Mouse (Mus musculus) cerebellum, adult 2 months (tissue): ENCODE measurements around the gene Rtcb. TPM values are rescaled to one million over a fixed set of nuclear protein-coding genes. Genes with fewer than 3 reads are reported as not detected.

Experiments used
- DNase-seq, 2 experiments: peaks; one replicate each; pipeline ENCODE4 v3.0.0; 2021
- H3K27ac ChIP-seq: fragments of 200-500 bp; 2 replicates; pipeline ENCODE4 v1.5.1; 2012; ENCODE audit warnings: low read length, control low read depth, inconsistent platforms; ENCODE audit not compliant: insufficient read depth
- H3K27me3 ChIP-seq: fragments of 200-500 bp; 2 replicates; pipeline ENCODE4 v1.6.1; 2012; ENCODE audit warnings: inconsistent platforms, mild to moderate bottlenecking, low read length, moderate library complexity; ENCODE audit not compliant: control insufficient read depth, insufficient read depth
- H3K4me1 ChIP-seq: fragments of 200-500 bp; 2 replicates; pipeline ENCODE4 v1.6.1; 2011; ENCODE audit warnings: low read length; ENCODE audit not compliant: control insufficient read depth, insufficient read depth
- H3K4me3 ChIP-seq: fragments of 200-500 bp; replicated peaks from 2 replicates; pipeline ENCODE3; 2011; ENCODE audit warnings: mild to moderate bottlenecking, low read depth, low read length, control low read depth; ENCODE audit not compliant: insufficient read depth
- CTCF ChIP-seq: fragments of 200-500 bp; IDR thresholded peaks from 2 replicates; pipeline ENCODE4 v1.5.1; 2011; ENCODE audit warnings: low read depth, mild to moderate bottlenecking, control low read depth, low read length, moderate library complexity, borderline replicate concordance; ENCODE audit not compliant: insufficient read depth
- POLR2A ChIP-seq: fragments of 200-500 bp; IDR thresholded peaks from 2 replicates; pipeline ENCODE4 v1.6.1; 2011; ENCODE audit warnings: low read length, control low read depth, borderline replicate concordance; ENCODE audit not compliant: insufficient read depth
- WGBS: fragments of 180-500 bp; shearing (Covaris S2); methylation state at CpG from one replicate; pipeline ENCODE4 v1.1.7; 2018; 5-methylcytosine and 5-hydroxymethylcytosine counted together
- polyA plus RNA-seq: library from polyadenylated mRNA; depleted of rRNA; stranded (reverse); fragments of >200 nt; gene quantifications from 2 replicates; pipeline ENCODE4 v1.2.3, GENCODE M21; 2012

The Rtcb gene
- polyA plus RNA-seq, 1 experiment = 149 TPM

- no peak for TF ChIP-seq POLR2A
- no peak for TF ChIP-seq CTCF
- H3K27me3 ChIP-seq = no peaks in the 10 kb centered on the region
- no peak overlapping the region for H3K4me3 ChIP-seq
- 70% methylated on average over 8 of the region's 8 CpGs for WGBS
- H3K27ac ChIP-seq = no peak overlapping the region
- DNase-seq = no peak
- H3K4me1 ChIP-seq = no peaks in the 10 kb centered on the region
Measured at GRCm38 (mm10) chr10:85969894-85970620, 12.4 kb upstream of the Rtcb start.

- Histone ChIP-seq H3K27me3 (no peaks in the 10 kb centered on the region), H3K4me3 (no peak overlapping the region), H3K4me1 (no peaks in the 10 kb centered on the region), H3K27ac (no peak overlapping the region)
- 41% methylated on average over 2 of the region's 2 CpGs for WGBS
- DNase-seq = no peak
- no peak for TF ChIP-seq CTCF
- TF ChIP-seq POLR2A = no peak
Measured at GRCm38 (mm10) chr10:85968731-85969130, 11.1 kb upstream of the Rtcb start.

GRCm38 (mm10) chr10:85968157-85968634 is 10.6 kb upstream of the Rtcb start:
- peak; percentile 68 to 80 for DNase-seq
- Histone ChIP-seq H3K27me3 (no peaks in the 10 kb centered on the region), H3K4me3 (no peak overlapping the region), H3K27ac (no peak overlapping the region), H3K4me1 (no peaks in the 10 kb centered on the region)
- 11% methylated on average over 7 of the region's 7 CpGs for WGBS
- TF ChIP-seq POLR2A (no peak), CTCF (peak; percentile 78; the same call in 1 of the 2 replicates)

GRCm38 (mm10) chr10:85967411-85968156 is 10.0 kb upstream of the Rtcb start:
- Histone ChIP-seq H3K4me1 (no peaks in the 10 kb centered on the region), H3K4me3 (no peak overlapping the region), H3K27ac (no peak overlapping the region), H3K27me3 (no peaks in the 10 kb centered on the region)
- no peak for DNase-seq
- 60% methylated on average over 17 of the region's 17 CpGs for WGBS
- TF ChIP-seq POLR2A = no peak
- TF ChIP-seq CTCF = no peak

GRCm38 (mm10) chr10:85966476-85966875 is 8.9 kb upstream of the Rtcb start:
- no peaks in the 10 kb centered on the region for H3K27me3 ChIP-seq
- no peak overlapping the region for H3K27ac ChIP-seq
- no peak overlapping the region for H3K4me3 ChIP-seq
- H3K4me1 ChIP-seq = no peaks in the 10 kb centered on the region
- TF ChIP-seq POLR2A (no peak), CTCF (no peak)
- WGBS = 49% methylated on average over 2 of the region's 2 CpGs
- DNase-seq = no peak

- WGBS = 83% methylated on average over 7 of the region's 7 CpGs
- H3K4me3 ChIP-seq = no peak overlapping the region
- H3K4me1 ChIP-seq = no peaks in the 10 kb centered on the region
- H3K27me3 ChIP-seq = no peaks in the 10 kb centered on the region
- DNase-seq = no peak
- TF ChIP-seq POLR2A = no peak
- no peak for TF ChIP-seq CTCF
- no peak overlapping the region for H3K27ac ChIP-seq
Measured at GRCm38 (mm10) chr10:85964316-85964715, 6.7 kb upstream of the Rtcb start.

- 57% methylated on average over 9 of the region's 9 CpGs for WGBS
- Histone ChIP-seq H3K4me1 (no peaks in the 10 kb centered on the region), H3K27ac (no peak overlapping the region), H3K27me3 (no peaks in the 10 kb centered on the region), H3K4me3 (no peak overlapping the region)
- TF ChIP-seq CTCF = no peak
- TF ChIP-seq POLR2A = no peak
- no peak for DNase-seq
Measured at GRCm38 (mm10) chr10:85962897-85963296, 5.3 kb upstream of the Rtcb start.
